Mouse (Mus musculus) retina, embryonic 14.5 days (tissue): Measurements from ENCODE around the gene Rpl38.

Source experiments
- DNase-seq: peaks from one replicate; pipeline ENCODE4 v3.0.0-alpha.2; 2015; ENCODE audit warnings: low spot score

The Rpl38 gene

GRCm38 (mm10) chr11:114679582-114679981 lies 11.3 kb downstream of the Rpl38 start:
- no peak for DNase-seq

- no peak for DNase-seq
Measured at GRCm38 (mm10) chr11:114680291-114680690, 12.0 kb downstream of the Rpl38 start.

GRCm38 (mm10) chr11:114681054-114681453 lies 12.7 kb downstream of the Rpl38 start:
- DNase-seq: no peak

- no peak for DNase-seq
Measured at GRCm38 (mm10) chr11:114682321-114682900, 14.1 kb downstream of the Rpl38 start.

- DNase-seq: no peak
Measured at GRCm38 (mm10) chr11:114683029-114683721, 14.9 kb downstream of the Rpl38 start.

DNA sequence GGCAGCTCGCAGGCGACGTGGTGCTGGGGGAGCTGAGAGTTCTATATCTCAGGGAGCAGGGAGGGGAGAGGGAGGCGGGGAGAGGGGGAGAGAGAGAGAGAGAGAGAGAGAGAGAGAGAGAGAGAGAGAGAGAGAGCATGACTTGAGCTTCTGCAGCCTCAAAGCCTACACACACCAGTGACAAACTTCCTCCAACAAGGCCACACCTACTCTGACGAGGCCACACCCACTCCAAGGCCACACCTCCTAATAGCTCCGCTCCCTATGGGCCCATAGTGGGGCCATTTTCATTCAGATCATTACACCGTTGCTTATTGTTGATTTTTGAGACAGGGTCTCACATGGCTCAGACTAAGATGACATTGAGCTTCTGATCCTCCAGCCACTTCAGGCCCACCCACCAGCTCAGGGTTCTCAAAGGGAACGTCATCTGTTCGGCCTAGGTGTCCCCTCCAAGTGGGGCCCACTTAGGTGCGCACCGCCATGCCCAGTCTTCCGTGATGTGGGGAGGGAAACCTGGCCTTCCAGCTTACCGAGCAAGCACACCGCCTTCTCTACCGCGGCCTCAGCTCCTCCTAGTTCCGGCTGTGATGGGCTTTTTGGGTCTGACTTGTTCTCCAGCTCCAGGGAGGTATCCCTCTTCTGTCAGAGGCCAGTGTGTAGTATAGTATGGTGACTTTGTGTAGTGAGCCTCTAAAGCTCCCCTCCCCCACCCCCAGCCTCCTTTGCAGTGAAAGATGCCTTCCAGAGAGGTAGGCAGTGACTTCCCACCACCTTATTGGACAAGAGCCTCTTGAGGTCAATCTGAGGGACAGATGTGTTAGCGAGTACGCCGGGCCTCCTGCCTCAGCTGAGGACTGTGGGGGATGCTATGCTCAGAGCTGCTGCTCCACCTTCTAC lies 15.6 kb downstream of the Rpl38 start:
- DNase-seq: no peak

- DNase-seq: peak; percentile 65
Measured at GRCm38 (mm10) chr11:114684627-114685373, 16.5 kb downstream of the Rpl38 start.

GRCm38 (mm10) chr11:114685526-114686040 lies 17.3 kb downstream of the Rpl38 start:
- DNase-seq: no peak

- DNase-seq: no peak
Measured at GRCm38 (mm10) chr11:114686221-114686959, 18.1 kb downstream of the Rpl38 start.

DNA sequence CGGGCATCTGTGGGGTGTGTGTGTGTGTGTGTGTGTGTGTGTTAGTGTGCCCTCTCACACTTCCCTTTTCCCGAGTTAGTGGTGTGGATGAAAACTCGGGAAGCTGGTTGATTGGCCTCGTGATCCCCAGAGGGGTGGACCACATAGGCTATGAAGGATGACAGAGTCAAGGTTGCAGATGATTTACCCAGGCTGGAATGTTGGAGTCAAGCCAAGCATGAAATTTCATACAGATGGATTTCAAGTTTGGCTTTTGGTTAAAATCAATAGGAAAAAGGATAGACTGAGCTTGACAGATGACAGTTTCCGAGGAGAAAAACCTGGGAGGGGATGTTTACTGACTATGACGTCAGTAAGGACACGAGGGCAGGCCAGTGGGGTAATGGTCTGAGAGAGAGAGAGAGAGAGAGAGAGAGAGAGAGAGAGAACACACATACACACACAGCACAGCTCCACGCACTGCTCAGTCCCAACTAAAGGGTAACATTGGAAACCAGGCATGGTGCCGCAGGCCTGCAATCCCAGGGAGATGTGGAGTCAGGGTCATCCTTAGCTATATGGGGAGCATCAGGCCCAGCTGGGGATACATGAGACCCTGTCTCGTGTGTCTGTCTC lies 19.4 kb downstream of the Rpl38 start:
- DNase-seq: no peak

- DNase-seq: no peak
Measured at GRCm38 (mm10) chr11:114688729-114689128, 20.4 kb downstream of the Rpl38 start.

- no peak for DNase-seq
Measured at GRCm38 (mm10) chr11:114690192-114690591, 21.9 kb downstream of the Rpl38 start.

GRCm38 (mm10) chr11:114691454-114692182 lies 23.3 kb downstream of the Rpl38 start:
- no peak for DNase-seq

DNA sequence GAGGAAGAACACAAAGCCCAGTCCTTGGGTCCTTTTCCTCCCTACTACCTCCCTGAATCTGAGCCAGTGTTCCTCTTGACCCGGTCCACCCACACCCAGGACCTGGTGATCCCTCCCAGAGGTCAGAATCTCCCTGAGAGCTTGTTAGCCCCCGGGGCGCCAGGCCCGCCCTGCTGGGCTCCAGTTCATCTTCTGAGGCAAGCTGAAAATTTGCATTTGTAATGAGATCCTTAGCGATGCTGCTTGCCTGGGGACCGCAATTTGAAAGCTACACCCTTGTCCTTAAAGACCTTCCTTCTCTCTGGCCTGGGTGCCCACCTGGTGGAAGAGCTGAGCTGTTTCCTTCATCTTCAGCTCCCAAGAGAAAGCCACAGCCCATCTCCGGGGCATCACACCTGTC lies 24.3 kb downstream of the Rpl38 start:
- no peak for DNase-seq

DNA sequence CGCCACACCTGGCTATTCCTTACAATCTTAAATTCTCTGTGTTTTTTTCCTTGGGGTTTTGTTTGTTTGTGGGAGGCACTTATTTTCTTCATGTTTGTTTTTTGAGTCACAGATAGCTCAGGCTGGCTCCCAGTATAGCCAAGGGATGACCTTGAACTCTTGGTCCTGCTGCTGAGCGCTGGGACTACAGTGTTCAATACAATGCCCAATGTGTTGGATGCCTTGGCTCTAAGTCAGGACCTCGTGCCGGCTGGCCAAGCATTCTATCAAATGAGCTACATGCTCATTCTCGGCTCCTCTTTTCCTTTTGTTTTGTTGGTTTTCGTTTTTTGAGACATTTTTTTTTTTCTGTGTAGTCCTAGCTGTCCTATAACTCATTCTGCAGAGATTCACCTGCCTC lies 25.1 kb downstream of the Rpl38 start:
- no peak for DNase-seq

- no peak for DNase-seq
Measured at GRCm38 (mm10) chr11:114694451-114694850, 26.1 kb downstream of the Rpl38 start.

DNA sequence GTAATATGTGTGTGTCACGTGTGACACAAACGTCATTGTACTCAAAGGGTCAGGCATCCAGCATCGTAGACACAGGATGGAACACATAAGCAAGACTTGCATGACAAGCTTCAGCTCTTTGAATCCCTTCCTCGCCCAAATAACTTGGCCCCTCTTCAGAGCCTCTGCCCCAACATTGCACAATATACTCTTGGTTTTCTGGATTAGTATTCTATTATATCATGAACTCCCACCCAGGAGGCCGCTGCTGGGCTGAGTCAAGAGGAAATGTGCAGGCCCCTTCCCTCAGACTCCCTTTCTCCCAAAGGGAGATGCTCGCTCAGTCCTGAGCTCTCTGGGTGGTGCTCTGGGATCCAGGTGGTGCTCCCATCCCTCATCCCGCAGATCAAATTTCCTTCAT lies 30.2 kb downstream of the Rpl38 start:
- no peak for DNase-seq

DNA sequence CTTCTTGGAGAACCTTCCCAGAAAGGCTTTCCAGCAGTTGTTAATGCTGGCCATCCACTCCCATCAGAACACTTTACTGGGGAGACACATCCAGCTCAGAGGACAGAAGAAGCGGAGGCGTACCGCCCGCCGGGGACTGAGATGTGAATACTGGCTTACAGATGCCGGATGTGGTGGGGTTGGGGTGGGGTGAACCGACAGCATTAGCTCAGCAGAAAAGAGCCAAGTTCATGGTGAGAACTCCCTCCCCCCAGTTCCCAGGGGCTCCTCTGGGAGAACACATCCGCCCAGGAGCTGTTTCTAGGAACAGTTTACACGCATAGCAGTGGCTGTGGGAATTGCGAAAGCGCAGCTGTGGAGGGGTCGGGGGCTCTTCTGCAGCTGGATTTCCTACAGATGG lies 31.2 kb downstream of the Rpl38 start:
- DNase-seq: no peak

- DNase-seq: no peak
Measured at GRCm38 (mm10) chr11:114702311-114702995, 34.1 kb downstream of the Rpl38 start.

GRCm38 (mm10) chr11:114702996-114703361 lies 34.7 kb downstream of the Rpl38 start:
- DNase-seq: no peak
